Mouse (Mus musculus) MEL (cell line): ENCODE data around the gene Tpcn1. TPM values are rescaled to one million over a fixed set of nuclear protein-coding genes. Genes with fewer than 3 reads are reported as not detected.

Experiments used
- DNase-seq: peaks from one replicate; pipeline ENCODE4 v3.0.0; 2011; ENCODE audit warnings: low read depth, low spot score
- H3K27ac ChIP-seq: 2 replicates; pipeline ENCODE4 v1.5.1; 2012; ENCODE audit warnings: low read depth, mild to moderate bottlenecking, control low read depth, low read length, moderate library complexity; ENCODE audit not compliant: control insufficient read depth
- H3K27me3 ChIP-seq, 2 experiments: fragments of 150-350 bp in 1 of 2; sonication (generic) in 1 of 2; 2 replicates each; pipeline ENCODE4 v1.6.1; 2012; ENCODE audit warnings: low read length in 2 of 2, mild to moderate bottlenecking in 2 of 2, improper control_type of control experiment in 1 of 2, moderate library complexity in 1 of 2; ENCODE audit not compliant: insufficient read depth in 2 of 2, control insufficient read depth in 1 of 2
- H3K36me3 ChIP-seq, 2 experiments: 2 replicates each; pipeline ENCODE4 v1.6.1; 2012 to 2014; ENCODE audit warnings: low read length in 2 of 2, improper control_type of control experiment in 1 of 2, inconsistent platforms in 1 of 2, mild to moderate bottlenecking in 1 of 2; ENCODE audit not compliant: insufficient read depth in 2 of 2, control insufficient read depth in 1 of 2
- H3K4me1 ChIP-seq, 2 experiments: fragments of 150-350 bp in 1 of 2; sonication (generic) in 1 of 2; 2 replicates each; pipeline ENCODE4 v1.6.1; 2012; ENCODE audit warnings: low read length in 2 of 2, improper control_type of control experiment in 1 of 2, mild to moderate bottlenecking in 1 of 2; ENCODE audit not compliant: insufficient read depth in 2 of 2, control insufficient read depth in 1 of 2
- H3K4me3 ChIP-seq, 2 experiments: fragments of 150-350 bp in 1 of 2; sonication (generic) in 1 of 2; 2 replicates each; pipeline ENCODE4 v1.5.1; 2012; ENCODE audit warnings: low read depth in 2 of 2, low read length in 2 of 2, mild to moderate bottlenecking in 2 of 2, moderate library complexity in 2 of 2, control low read depth in 1 of 2, improper control_type of control experiment in 1 of 2; ENCODE audit not compliant: control insufficient read depth in 1 of 2, insufficient read depth in 1 of 2
- H3K79me2 ChIP-seq: 2 replicates; pipeline ENCODE4 v1.6.1; 2012; ENCODE audit warnings: mild to moderate bottlenecking, low read length, moderate library complexity; ENCODE audit not compliant: control insufficient read depth, poor library complexity, insufficient read depth
- H3K9ac ChIP-seq: 2 replicates; pipeline ENCODE4 v1.6.1; 2012; ENCODE audit warnings: low read depth, mild to moderate bottlenecking, control low read depth, low read length, moderate library complexity; ENCODE audit not compliant: control insufficient read depth, poor library complexity, severe bottlenecking
- H3K9me3 ChIP-seq: fragments of 150-350 bp; sonication (generic); replicated peaks from 2 replicates; pipeline ENCODE4 v1.6.1; 2012; ENCODE audit warnings: mild to moderate bottlenecking, low read length, improper control_type of control experiment, moderate library complexity; ENCODE audit not compliant: insufficient read depth
- CHD2 ChIP-seq: IDR thresholded peaks from 2 replicates; pipeline ENCODE4 v1.6.1; 2011; ENCODE audit warnings: low read length, improper control_type of control experiment
- CTCF ChIP-seq, 3 experiments: IDR thresholded peaks in 2 of 3; conservative IDR thresholded peaks in 1 of 3; 2 replicates each; pipeline ENCODE4 v1.5.1; 2011 to 2012; ENCODE audit warnings: low read length in 3 of 3, low read depth in 2 of 3, mild to moderate bottlenecking in 2 of 3, improper control_type of control experiment in 1 of 3, inconsistent platforms in 1 of 3, mixed read lengths in 1 of 3, moderate library complexity in 1 of 3; ENCODE audit not compliant: control insufficient read depth in 1 of 3, insufficient read depth in 1 of 3, poor library complexity in 1 of 3, severe bottlenecking in 1 of 3
- ELF1 ChIP-seq: IDR thresholded peaks from 2 replicates; pipeline ENCODE4 v1.6.1; 2014; ENCODE audit warnings: low read depth, mild to moderate bottlenecking, inconsistent platforms, low read length, improper control_type of control experiment, moderate library complexity
- ETS1 ChIP-seq: IDR thresholded peaks from 2 replicates; pipeline ENCODE4 v1.6.1; 2012; ENCODE audit warnings: low read depth, mild to moderate bottlenecking, inconsistent platforms, low read length, improper control_type of control experiment, moderate library complexity
- GABPA ChIP-seq: IDR thresholded peaks from 2 replicates; pipeline ENCODE4 v1.6.1; 2012; ENCODE audit warnings: low read depth, mild to moderate bottlenecking, inconsistent platforms, low read length, improper control_type of control experiment, moderate library complexity
- GATA1 ChIP-seq: IDR thresholded peaks from 2 replicates; pipeline ENCODE4 v1.6.1; 2011; ENCODE audit warnings: low read depth, low read length, improper control_type of control experiment
- HCFC1 ChIP-seq: IDR thresholded peaks from 2 replicates; pipeline ENCODE4 v1.6.1; 2012; ENCODE audit warnings: low read depth, mild to moderate bottlenecking, inconsistent platforms, low read length, improper control_type of control experiment, moderate library complexity
- JUND ChIP-seq: IDR thresholded peaks from 2 replicates; pipeline ENCODE4 v1.6.1; 2011; ENCODE audit warnings: low read depth, mild to moderate bottlenecking, improper control_type of control experiment, low read length
- KAT2A ChIP-seq: conservative IDR thresholded peaks from 2 replicates; pipeline ENCODE4 v1.6.1; 2012; ENCODE audit warnings: low read depth, low read length, improper control_type of control experiment, inconsistent platforms
- MAX ChIP-seq: IDR thresholded peaks from 2 replicates; pipeline ENCODE4 v1.6.1; 2011; ENCODE audit warnings: low read length, improper control_type of control experiment
- MAZ ChIP-seq: IDR thresholded peaks from 2 replicates; pipeline ENCODE4 v1.6.1; 2012; ENCODE audit warnings: low read depth, mild to moderate bottlenecking, inconsistent platforms, low read length, improper control_type of control experiment
- MEF2A ChIP-seq: IDR thresholded peaks from 2 replicates; pipeline ENCODE4 v1.6.1; 2014; ENCODE audit warnings: low read depth, mild to moderate bottlenecking, inconsistent platforms, low read length, improper control_type of control experiment; ENCODE audit not compliant: poor library complexity, insufficient replicate concordance, severe bottlenecking; ENCODE audit errors: extremely low read depth
- MXI1 ChIP-seq: IDR thresholded peaks from 2 replicates; pipeline ENCODE4 v1.6.1; 2011; ENCODE audit warnings: mild to moderate bottlenecking, low read depth, low read length, improper control_type of control experiment
- NELFE ChIP-seq: IDR thresholded peaks from 2 replicates; pipeline ENCODE4 v1.6.1; 2011; ENCODE audit warnings: low read depth, low read length, improper control_type of control experiment
- POLR2A ChIP-seq, 2 experiments: IDR thresholded peaks; 2 replicates each; pipeline ENCODE4 v1.6.1; 2011 to 2012; ENCODE audit warnings: low read length in 2 of 2, mild to moderate bottlenecking in 2 of 2, control low read depth in 1 of 2, improper control_type of control experiment in 1 of 2, low read depth in 1 of 2, moderate library complexity in 1 of 2; ENCODE audit not compliant: control insufficient read depth in 1 of 2, insufficient read depth in 1 of 2, poor library complexity in 1 of 2
- POLR2AphosphoS2 ChIP-seq: IDR thresholded peaks from 2 replicates; pipeline ENCODE4 v1.6.1; 2011; ENCODE audit warnings: low read length, improper control_type of control experiment
- RAD21 ChIP-seq: IDR thresholded peaks from 2 replicates; pipeline ENCODE4 v1.6.1; 2011; ENCODE audit warnings: mild to moderate bottlenecking, low read depth, low read length, improper control_type of control experiment
- SIN3A ChIP-seq: IDR thresholded peaks from 2 replicates; pipeline ENCODE4 v1.6.1; 2012; ENCODE audit warnings: low read length, improper control_type of control experiment, inconsistent platforms
- SMC3 ChIP-seq: IDR thresholded peaks from 2 replicates; pipeline ENCODE4 v1.6.1; 2011; ENCODE audit warnings: low read depth, low read length, improper control_type of control experiment
- TCF12 ChIP-seq: IDR thresholded peaks from 2 replicates; pipeline ENCODE4 v1.6.1; 2014; ENCODE audit warnings: low read depth, mild to moderate bottlenecking, inconsistent platforms, low read length, improper control_type of control experiment, moderate library complexity
- USF1 ChIP-seq: IDR thresholded peaks from 2 replicates; pipeline ENCODE4 v1.6.1; 2014; ENCODE audit warnings: low read depth, mild to moderate bottlenecking, inconsistent platforms, low read length, improper control_type of control experiment, moderate library complexity
- USF2 ChIP-seq, 2 experiments: IDR thresholded peaks; 2 replicates each; pipeline ENCODE4 v1.6.1; 2011 to 2012; ENCODE audit warnings: improper control_type of control experiment in 2 of 2, low read length in 2 of 2, borderline replicate concordance in 1 of 2, inconsistent platforms in 1 of 2, low read depth in 1 of 2, mild to moderate bottlenecking in 1 of 2; ENCODE audit not compliant: insufficient read depth in 1 of 2
- ZC3H11A ChIP-seq: IDR thresholded peaks from 2 replicates; pipeline ENCODE4 v1.6.1; 2012; ENCODE audit warnings: low read depth, mild to moderate bottlenecking, inconsistent platforms, low read length, improper control_type of control experiment
- ZMIZ1 ChIP-seq: IDR thresholded peaks from 2 replicates; pipeline ENCODE4 v1.6.1; 2012; ENCODE audit warnings: low read depth, mild to moderate bottlenecking, inconsistent platforms, low read length, improper control_type of control experiment, moderate library complexity
- ZNF384 ChIP-seq: IDR thresholded peaks from 2 replicates; pipeline ENCODE4 v1.6.1; 2012; ENCODE audit warnings: low read depth, mild to moderate bottlenecking, inconsistent platforms, low read length, improper control_type of control experiment
- polyA plus RNA-seq, 2 experiments: library from polyadenylated mRNA; stranded (reverse) in 1 of 2; unstranded in 1 of 2; fragments of >175 nt in 1 of 2; fragments of >200 nt in 1 of 2; gene quantifications; 2 replicates each; pipeline versions ENCODE4 v1.2.1 to v1.2.4; 2012; ENCODE audit warnings: low replicate concordance in 2 of 2, low read depth in 1 of 2; ENCODE audit not compliant: insufficient read length in 2 of 2, insufficient read depth in 1 of 2, missing spikeins in 1 of 2
- total RNA-seq: library from RNA; depleted of rRNA; stranded (reverse); fragments of 300-350 nt; gene quantifications from 2 replicates; pipeline ENCODE4 v1.2.3, GENCODE M21; 2012

Tpcn1 gene
- total and polyA plus RNA-seq, 3 experiments, result 11.3 to 43.2 TPM; not detected in 1

GRCm38 (mm10) chr5:120510982-120511642 is 77.4 kb downstream of the Tpcn1 start, which contains the start of gene Slc8b1:
Slc8b1 (plus strand) TSS chr5:120511168.
- no peaks in the 10 kb centered on the region for H3K9me3 ChIP-seq
- peak within 1 kb of the TSS; percentile 76 for H3K9ac ChIP-seq
- no peaks in the 10 kb centered on the region; the same call in 1 of the 2 replicates for H3K79me2 ChIP-seq
- no peaks in the 10 kb centered on the region for H3K27me3 ChIP-seq
- DNase-seq, result peak; percentile 91
- no peak within 1 kb of the TSS for H3K27ac ChIP-seq
- H3K4me1 ChIP-seq, result peaks cover 0 to 6% of the 10 kb centered on the region in 2 experiments; a peak in 1 of 4 replicates
- H3K4me3 ChIP-seq, result peak within 1 kb of the TSS; percentile 76 to 99
- TF ChIP-seq NELFE (peak; percentile 59), MXI1 (peak; percentile 30; the same call in 1 of the 2 replicates), POLR2A (IDR thresholded peaks at IDR 0.05; ENCODE audit: control insufficient read depth in 1 of 2, insufficient read depth in 1 of 2, low read depth in 1 of 2, low read length in 2 of 2, poor library complexity in 1 of 2) (peak; percentile 51 to 64; a peak in 1 of 4 replicates), ZNF384 (peak; percentile 82), JUND (no peak), SIN3A (peak; percentile 64), POLR2AphosphoS2 (no peak; the same call in 1 of the 2 replicates), USF1 (peak; percentile 32; the same call in 1 of the 2 replicates), MEF2A (no peak), GABPA (no peak), TCF12 (0 out of 2 replicates have a peak, but pooled peaks have one; percentile 12), RAD21 (no peak), ZC3H11A (no peak), ELF1 (0 out of 2 replicates have a peak, but pooled peaks have one; percentile 23), GATA1 (no peak), USF2 (IDR thresholded peaks at IDR 0.05; ENCODE audit: borderline replicate concordance in 1 of 2, insufficient read depth in 1 of 2, low read depth in 1 of 2, low read length in 2 of 2) (no peak), CTCF (IDR thresholded peaks at IDR 0.05 in 2 of 3, conservative IDR thresholded peaks at IDR 0.05 in 1 of 3; ENCODE audit: control insufficient read depth in 1 of 3, insufficient read depth in 1 of 3, low read depth in 2 of 3, low read length in 3 of 3, poor library complexity in 1 of 3, severe bottlenecking in 1 of 3) (no peak), MAZ (peak; percentile 86), ETS1 (no peak), KAT2A (no peak), HCFC1 (peak; percentile 40; the same call in 1 of the 2 replicates), MAX (peak; percentile 20; the same call in 1 of the 2 replicates), CHD2 (no peak), SMC3 (no peak), ZMIZ1 (no peak)
- TF ChIP-seq, all 39 proteins: peak for 11
- peaks cover 0 to 3% of the 10 kb centered on the region in 2 experiments; a peak in 1 of 4 replicates for H3K36me3 ChIP-seq
